In the genomic region with DNA sequence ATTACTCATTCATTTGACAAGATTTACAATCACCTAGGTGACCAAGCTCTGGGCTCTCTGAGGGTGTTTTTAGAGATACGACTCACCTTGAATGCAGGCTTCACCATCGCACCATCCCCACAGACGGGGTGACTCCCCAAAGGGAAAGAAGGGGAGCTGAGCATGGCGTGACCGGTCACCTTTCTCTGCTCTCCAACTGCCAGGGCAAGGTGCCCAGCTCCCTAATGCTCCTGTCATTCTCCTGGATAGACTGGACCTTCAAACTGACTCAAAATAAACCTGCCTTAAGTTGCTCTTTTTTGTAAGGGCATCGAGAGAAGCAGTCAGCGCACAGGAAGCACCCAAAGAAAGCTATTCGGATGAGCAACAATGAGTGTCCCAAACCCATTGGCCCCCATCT, we compare ENCODE assay signal across 20 mouse cellular contexts. TPM values are rescaled to one million over a fixed set of nuclear protein-coding genes. Genes with fewer than 3 reads are reported as not detected.
DNase-seq lines count a peak whose midpoint lies in the region; ATAC-seq and TF ChIP-seq lines count a peak whose summit lies in the region.
"Had no signal": no experiment of that assay in that cellular context is flagged by ENCODE, and none has a peak within 500 bp of the region (broad histone marks: within the 10 kb centered on the region; RNA-seq: fewer than 3 reads in every experiment).

No protein-coding gene starts in this region.

- no peaks in the 10 kb centered on the region for H3K27me3 ChIP-seq in kidney, adult 2 months (replicated peaks; ENCODE audit: control insufficient read depth, insufficient read depth, low read length)
- peaks cover 14% of the 10 kb centered on the region; the same call in 1 of the 2 replicates for H3K27me3 ChIP-seq in kidney, embryonic 15.5 days
- H3K27me3 ChIP-seq in kidney, embryonic 14.5 days (ENCODE audit: control insufficient read depth, insufficient read depth, low read length): peaks cover 9% of the 10 kb centered on the region; the same call in 1 of the 2 replicates
- H3K27me3 ChIP-seq: Patski had no signal

- H3K9ac ChIP-seq in kidney, embryonic 15.5 days: no peak overlapping the region
- no peak overlapping the region for H3K9ac ChIP-seq in kidney, embryonic 14.5 days (ENCODE audit: low read depth, low read length)

- no peak for ATAC-seq in kidney, embryonic 15.5 days (replicated peaks; ENCODE audit: low FRiP score)
- ATAC-seq in kidney, embryonic 14.5 days (ENCODE audit: low FRiP score, low TSS enrichment): no peak
- ATAC-seq: activated CD4-positive, CD25-positive, alpha-beta regulatory T cell, adult 4 months; CD4-positive, CD25-positive, alpha-beta regulatory T cell, adult 4 months; Patski had no signal

- no peak for TF ChIP-seq CTCF in kidney, adult 2 months (conservative IDR thresholded peaks at IDR 0.05; ENCODE audit: insufficient read depth, insufficient read length, low read depth, low read length)

- no peaks in the 10 kb centered on the region for H3K9me3 ChIP-seq in kidney, embryonic 15.5 days (replicated peaks)
- no peaks in the 10 kb centered on the region for H3K9me3 ChIP-seq in kidney, embryonic 14.5 days (ENCODE audit: control insufficient read depth, low read length)
- H3K9me3 ChIP-seq: G1E had no signal

- 50% methylated on average over 8 of the region's 8 CpGs for WGBS in kidney, adult 2 months
- WGBS in kidney, embryonic 15.5 days: 80% methylated on average over 8 of the region's 8 CpGs
- 82% methylated on average over 8 of the region's 8 CpGs for WGBS in kidney, embryonic 14.5 days

- DNase-seq in kidney, adult 2 months: no peak
- DNase-seq in kidney, adult 9 months: peak; percentile 42
- DNase-seq in kidney, postnatal 4 days: no peak
- DNase-seq in kidney, postnatal 25 days: peak; percentile 34 to 59
- DNase-seq: adrenal gland, adult 2 months; adrenal gland, adult 8-10 months; adrenal gland, postnatal 10 days; adrenal gland, postnatal 14 days; adrenal gland, postnatal 25 days; adrenal gland, postnatal 36 days; B cell, adult 2 months; cerebellum, adult 11 months; cerebellum, adult 11-12 months; cerebellum, adult 18-20 months had no signal

- TF ChIP-seq POLR2A in kidney, adult 2 months (IDR thresholded peaks at IDR 0.05; ENCODE audit: low read depth, low read length): no peak

- H3K4me1 ChIP-seq in kidney, adult 2 months (ENCODE audit: control insufficient read depth, insufficient read depth, low read length): peaks cover 34% of the 10 kb centered on the region
- H3K4me1 ChIP-seq in kidney, embryonic 15.5 days: peaks cover 88% of the 10 kb centered on the region
- H3K4me1 ChIP-seq in kidney, embryonic 14.5 days (ENCODE audit: control insufficient read depth, insufficient read depth, low read length): peaks cover 47% of the 10 kb centered on the region

- no peak overlapping the region for H3K4me3 ChIP-seq in kidney, adult 2 months (ENCODE audit: insufficient read depth, low read depth, low read length)
- H3K4me3 ChIP-seq in kidney, embryonic 15.5 days (replicated peaks): no peak overlapping the region
- H3K4me3 ChIP-seq in kidney, embryonic 14.5 days (ENCODE audit: low read length): no peak overlapping the region

- H3K27ac ChIP-seq in kidney, adult 2 months (ENCODE audit: insufficient read depth, low read depth, low read length): 0 out of 2 replicates have a peak overlapping the region, but pooled peaks have one; percentile 15
- no peak overlapping the region for H3K27ac ChIP-seq in kidney, embryonic 15.5 days
- H3K27ac ChIP-seq in kidney, embryonic 14.5 days (ENCODE audit: low read depth, low read length): no peak overlapping the region

- no peak overlapping the region for H3K4me2 ChIP-seq in kidney, embryonic 15.5 days
- no peak overlapping the region for H3K4me2 ChIP-seq in kidney, embryonic 14.5 days (replicated peaks; ENCODE audit: low read depth, low read length)

- no peaks in the 10 kb centered on the region for H3K36me3 ChIP-seq in kidney, adult 2 months (ENCODE audit: control insufficient read depth, insufficient read depth, low read length)
- no peaks in the 10 kb centered on the region for H3K36me3 ChIP-seq in kidney, embryonic 15.5 days
- H3K36me3 ChIP-seq in kidney, embryonic 14.5 days (ENCODE audit: control insufficient read depth, insufficient read depth, low read length): no peaks in the 10 kb centered on the region
- H3K36me3 ChIP-seq: G1E had no signal

RNA-seq across cellular contexts. Expression of a gene that starts 2.5 kb away (rescaled TPM):
- polyA plus RNA-seq in kidney, adult 2 months (2012; rRNA removed): 136 and 184 TPM in 2 replicates
- 23.0 and 29.7 TPM in 2 replicates for polyA plus RNA-seq in kidney, embryonic 15.5 days (2015; fragmentation: Nextera tagmentation; extraction: Ambion mirVana)
- 11.9 and 15.7 TPM in 2 replicates for polyA plus RNA-seq in kidney, embryonic 14.5 days (2014; fragmentation: Nextera tagmentation; extraction: Ambion mirVana)
- polyA plus RNA-seq: activated CD4-positive, CD25-positive, alpha-beta regulatory T cell, adult 4 months had no signal

RNA-seq across cellular contexts. Expression of a gene that starts 8.0 kb away (rescaled TPM):
- 182 and 203 TPM in 2 replicates for polyA plus RNA-seq in kidney, adult 2 months (2012; rRNA removed)
- polyA plus RNA-seq in kidney, embryonic 15.5 days (2015; fragmentation: Nextera tagmentation; extraction: Ambion mirVana): 57.5 and 58.8 TPM in 2 replicates
- polyA plus RNA-seq in kidney, embryonic 14.5 days (2014; fragmentation: Nextera tagmentation; extraction: Ambion mirVana): 34.4 and 36.1 TPM in 2 replicates

RNA-seq across cellular contexts. Expression of a gene that starts 39.1 kb away (rescaled TPM):
- polyA plus RNA-seq in kidney, adult 2 months (2012; rRNA removed): 2.4 and 2.9 TPM in 2 replicates
- 0.36 and 0.85 TPM in 2 replicates for polyA plus RNA-seq in kidney, embryonic 15.5 days (2015; fragmentation: Nextera tagmentation; extraction: Ambion mirVana)
- 0.20 and 0.34 TPM in 2 replicates for polyA plus RNA-seq in kidney, embryonic 14.5 days (2014; fragmentation: Nextera tagmentation; extraction: Ambion mirVana)
- polyA plus RNA-seq: G1E had no signal

Comparison
In these comparisons a context has a peak if more than half of its experiments do, and no peak if none do; other contexts are left out.
1. DNase-seq: peak in kidney, adult 9 months (single experiment) and kidney, postnatal 25 days (2 of 2); none in kidney, adult 2 months (single experiment) and kidney, postnatal 4 days (0 of 2).